Mouse (Mus musculus): ENCODE results near the gene Suv39h2.

DNA sequence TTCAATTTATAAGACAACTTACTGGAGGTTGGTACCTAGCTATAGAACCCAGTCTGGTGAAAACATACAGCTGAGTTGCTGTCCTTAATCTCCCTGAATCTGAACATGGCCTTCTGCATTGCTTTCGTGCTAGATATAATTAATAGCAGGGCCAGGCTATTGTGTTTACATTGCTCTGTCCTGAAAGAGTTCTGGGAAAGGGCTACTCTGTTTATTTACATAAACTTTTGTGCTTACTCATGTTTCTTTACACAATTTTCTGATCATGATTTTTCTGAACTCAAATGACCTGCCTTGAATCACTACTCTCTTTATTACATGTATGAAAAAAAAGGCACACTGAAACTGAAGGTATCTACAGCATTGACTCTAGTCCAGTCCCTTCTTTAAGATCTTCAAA lies 59.2 kb downstream of the Suv39h2 start:
- TF ChIP-seq CTCF (IDR thresholded peaks at IDR 0.05; ENCODE audit: borderline replicate concordance, insufficient read depth, low read depth, low read length) (no peak), POLR2A (IDR thresholded peaks at IDR 0.05; ENCODE audit: borderline replicate concordance, insufficient read depth, low read length) (no peak)
